Mouse (Mus musculus): ENCODE results near the gene Lrrc34. TPM values are rescaled to one million over a fixed set of nuclear protein-coding genes. Genes with fewer than 3 reads are reported as not detected.

The Lrrc34 gene
- 0.88 and 1.1 TPM in 2 replicates for polyA plus RNA-seq (2015; fragmentation: Nextera tagmentation; extraction: Ambion mirVana)

GRCm38 (mm10) chr3:30647440-30648090 is at the start of gene Lrrc34:
Lrrc34 (minus strand) TSS chr3:30647869.
- Histone ChIP-seq H3K4me2 (ENCODE audit: low read depth, low read length) (peak within 1 kb of the TSS; percentile 78), H3K4me1 (ENCODE audit: control insufficient read depth, insufficient read depth, low read length) (peaks cover 6% of the 10 kb centered on the region; the same call in 1 of the 2 replicates), H3K9me3 (replicated peaks; ENCODE audit: control insufficient read depth, low read length) (no peaks in the 10 kb centered on the region), H3K27me3 (ENCODE audit: control insufficient read depth, insufficient read depth, low read length) (peaks cover 13% of the 10 kb centered on the region), H3K36me3 (ENCODE audit: control insufficient read depth, insufficient read depth) (no peaks in the 10 kb centered on the region), H3K27ac (ENCODE audit: low read length) (no peak within 1 kb of the TSS), H3K9ac (ENCODE audit: low read length) (peak within 1 kb of the TSS; percentile 63), H3K4me3 (ENCODE audit: low read length) (peak within 1 kb of the TSS; percentile 48)
- 3% methylated on average over 25 of the region's 25 CpGs for WGBS
- ATAC-seq (replicated peaks; ENCODE audit: extremely low read depth, insufficient read depth, low FRiP score) = peak; percentile 73

- no peaks in the 10 kb centered on the region for H3K4me1 ChIP-seq (ENCODE audit: control insufficient read depth, insufficient read depth, low read length)
- no peaks in the 10 kb centered on the region for H3K9me3 ChIP-seq (replicated peaks; ENCODE audit: control insufficient read depth, low read length)
- H3K27ac ChIP-seq (ENCODE audit: low read length) = no peak overlapping the region
- H3K4me3 ChIP-seq (ENCODE audit: low read length) = no peak overlapping the region
- no peaks in the 10 kb centered on the region for H3K36me3 ChIP-seq (ENCODE audit: control insufficient read depth, insufficient read depth)
- H3K9ac ChIP-seq (ENCODE audit: low read length) = no peak overlapping the region
- no peak for ATAC-seq (replicated peaks; ENCODE audit: extremely low read depth, insufficient read depth, low FRiP score)
- WGBS = 13% methylated on average over 2 of the region's 2 CpGs
- H3K27me3 ChIP-seq (ENCODE audit: control insufficient read depth, insufficient read depth, low read length) = no peaks in the 10 kb centered on the region
- H3K4me2 ChIP-seq (ENCODE audit: low read depth, low read length) = no peak overlapping the region
These were observed 48.7 kb upstream of the Lrrc34 start for GRCm38 (mm10) chr3:30696346-30696745.

GRCm38 (mm10) chr3:30695661-30696060 is 48.0 kb upstream of the Lrrc34 start:
- no peak overlapping the region for H3K4me3 ChIP-seq (ENCODE audit: low read length)
- no peaks in the 10 kb centered on the region for H3K9me3 ChIP-seq (replicated peaks; ENCODE audit: control insufficient read depth, low read length)
- 93% methylated on average over 2 of the region's 2 CpGs for WGBS
- no peaks in the 10 kb centered on the region for H3K36me3 ChIP-seq (ENCODE audit: control insufficient read depth, insufficient read depth)
- H3K4me2 ChIP-seq (ENCODE audit: low read depth, low read length) = no peak overlapping the region
- no peak overlapping the region for H3K9ac ChIP-seq (ENCODE audit: low read length)
- no peak overlapping the region for H3K27ac ChIP-seq (ENCODE audit: low read length)
- no peaks in the 10 kb centered on the region for H3K4me1 ChIP-seq (ENCODE audit: control insufficient read depth, insufficient read depth, low read length)
- no peak for ATAC-seq (replicated peaks; ENCODE audit: extremely low read depth, insufficient read depth, low FRiP score)
- H3K27me3 ChIP-seq (ENCODE audit: control insufficient read depth, insufficient read depth, low read length) = no peaks in the 10 kb centered on the region

GRCm38 (mm10) chr3:30690976-30691375 is 43.3 kb upstream of the Lrrc34 start:
- 27% methylated on average over 7 of the region's 7 CpGs for WGBS
- H3K36me3 ChIP-seq (ENCODE audit: control insufficient read depth, insufficient read depth) = no peaks in the 10 kb centered on the region
- ATAC-seq (replicated peaks; ENCODE audit: extremely low read depth, insufficient read depth, low FRiP score) = no peak
- no peak overlapping the region for H3K27ac ChIP-seq (ENCODE audit: low read length)
- H3K9ac ChIP-seq (ENCODE audit: low read length) = no peak overlapping the region
- no peaks in the 10 kb centered on the region for H3K4me1 ChIP-seq (ENCODE audit: control insufficient read depth, insufficient read depth, low read length)
- H3K9me3 ChIP-seq (replicated peaks; ENCODE audit: control insufficient read depth, low read length) = no peaks in the 10 kb centered on the region
- H3K4me3 ChIP-seq (ENCODE audit: low read length) = no peak overlapping the region
- no peaks in the 10 kb centered on the region for H3K27me3 ChIP-seq (ENCODE audit: control insufficient read depth, insufficient read depth, low read length)
- H3K4me2 ChIP-seq (ENCODE audit: low read depth, low read length) = no peak overlapping the region

- Histone ChIP-seq H3K36me3 (ENCODE audit: control insufficient read depth, insufficient read depth) (no peaks in the 10 kb centered on the region), H3K4me3 (ENCODE audit: low read length) (no peak overlapping the region), H3K4me1 (ENCODE audit: control insufficient read depth, insufficient read depth, low read length) (no peaks in the 10 kb centered on the region), H3K4me2 (ENCODE audit: low read depth, low read length) (no peak overlapping the region), H3K27me3 (ENCODE audit: control insufficient read depth, insufficient read depth, low read length) (no peaks in the 10 kb centered on the region), H3K9ac (ENCODE audit: low read length) (no peak overlapping the region), H3K9me3 (replicated peaks; ENCODE audit: control insufficient read depth, low read length) (no peaks in the 10 kb centered on the region), H3K27ac (ENCODE audit: low read length) (no peak overlapping the region)
- 57% methylated on average over 3 of the region's 3 CpGs for WGBS
- no peak for ATAC-seq (replicated peaks; ENCODE audit: extremely low read depth, insufficient read depth, low FRiP score)
These were observed 39.5 kb upstream of the Lrrc34 start for GRCm38 (mm10) chr3:30687216-30687615.

- no peaks in the 10 kb centered on the region for H3K9me3 ChIP-seq (replicated peaks; ENCODE audit: control insufficient read depth, low read length)
- H3K36me3 ChIP-seq (ENCODE audit: control insufficient read depth, insufficient read depth) = no peaks in the 10 kb centered on the region
- no peaks in the 10 kb centered on the region for H3K4me1 ChIP-seq (ENCODE audit: control insufficient read depth, insufficient read depth, low read length)
- H3K9ac ChIP-seq (ENCODE audit: low read length) = no peak overlapping the region
- WGBS = 30% methylated on average over 6 of the region's 6 CpGs
- H3K4me3 ChIP-seq (ENCODE audit: low read length) = no peak overlapping the region
- no peak for ATAC-seq (replicated peaks; ENCODE audit: extremely low read depth, insufficient read depth, low FRiP score)
- no peak overlapping the region for H3K27ac ChIP-seq (ENCODE audit: low read length)
- no peak overlapping the region for H3K4me2 ChIP-seq (ENCODE audit: low read depth, low read length)
- no peaks in the 10 kb centered on the region for H3K27me3 ChIP-seq (ENCODE audit: control insufficient read depth, insufficient read depth, low read length)
These were observed 35.5 kb upstream of the Lrrc34 start for GRCm38 (mm10) chr3:30683190-30683589.

GRCm38 (mm10) chr3:30658486-30658885 is 10.8 kb upstream of the Lrrc34 start:
- Histone ChIP-seq H3K36me3 (ENCODE audit: control insufficient read depth, insufficient read depth) (no peaks in the 10 kb centered on the region), H3K4me2 (ENCODE audit: low read depth, low read length) (no peak overlapping the region), H3K27me3 (ENCODE audit: control insufficient read depth, insufficient read depth, low read length) (no peaks in the 10 kb centered on the region), H3K27ac (ENCODE audit: low read length) (no peak overlapping the region), H3K9me3 (replicated peaks; ENCODE audit: control insufficient read depth, low read length) (no peaks in the 10 kb centered on the region), H3K9ac (ENCODE audit: low read length) (no peak overlapping the region), H3K4me3 (ENCODE audit: low read length) (no peak overlapping the region), H3K4me1 (ENCODE audit: control insufficient read depth, insufficient read depth, low read length) (no peaks in the 10 kb centered on the region)
- ATAC-seq (replicated peaks; ENCODE audit: extremely low read depth, insufficient read depth, low FRiP score) = no peak
- WGBS = 79% methylated on average over 9 of the region's 9 CpGs

- H3K27ac ChIP-seq (ENCODE audit: low read length) = no peak overlapping the region
- no peak overlapping the region for H3K4me2 ChIP-seq (ENCODE audit: low read depth, low read length)
- H3K4me1 ChIP-seq (ENCODE audit: control insufficient read depth, insufficient read depth, low read length) = no peaks in the 10 kb centered on the region
- H3K4me3 ChIP-seq (ENCODE audit: low read length) = no peak overlapping the region
- no peaks in the 10 kb centered on the region for H3K9me3 ChIP-seq (replicated peaks; ENCODE audit: control insufficient read depth, low read length)
- H3K36me3 ChIP-seq (ENCODE audit: control insufficient read depth, insufficient read depth) = no peaks in the 10 kb centered on the region
- no peak for ATAC-seq (replicated peaks; ENCODE audit: extremely low read depth, insufficient read depth, low FRiP score)
- WGBS = 81% methylated on average over 5 of the region's 5 CpGs
- no peak overlapping the region for H3K9ac ChIP-seq (ENCODE audit: low read length)
- peaks cover 3% of the 10 kb centered on the region; the same call in 1 of the 2 replicates for H3K27me3 ChIP-seq (ENCODE audit: control insufficient read depth, insufficient read depth, low read length)
These were observed 8.3 kb upstream of the Lrrc34 start for GRCm38 (mm10) chr3:30655937-30656336.

GRCm38 (mm10) chr3:30650062-30650841 is 2.6 kb upstream of the Lrrc34 start:
- H3K36me3 ChIP-seq (ENCODE audit: control insufficient read depth, insufficient read depth) = no peaks in the 10 kb centered on the region
- peak overlapping the region; percentile 45 for H3K4me3 ChIP-seq (ENCODE audit: low read length)
- H3K9ac ChIP-seq (ENCODE audit: low read length) = peak overlapping the region; percentile 5; the same call in 1 of the 2 replicates
- no peak overlapping the region for H3K27ac ChIP-seq (ENCODE audit: low read length)
- H3K9me3 ChIP-seq (replicated peaks; ENCODE audit: control insufficient read depth, low read length) = no peaks in the 10 kb centered on the region
- peak overlapping the region; percentile 78 for H3K4me2 ChIP-seq (ENCODE audit: low read depth, low read length)
- H3K27me3 ChIP-seq (ENCODE audit: control insufficient read depth, insufficient read depth, low read length) = peaks cover 13% of the 10 kb centered on the region
- peaks cover 6% of the 10 kb centered on the region; the same call in 1 of the 2 replicates for H3K4me1 ChIP-seq (ENCODE audit: control insufficient read depth, insufficient read depth, low read length)
- WGBS = 1% methylated on average over 41 of the region's 41 CpGs
- ATAC-seq (replicated peaks; ENCODE audit: extremely low read depth, insufficient read depth, low FRiP score) = peak; percentile 55; the same call in 1 of the 2 replicates
